Mouse (Mus musculus): ENCODE measurements at regions not wholly inside any gene's neighbourhood (a gene's known extent, or its start where the extent isn't known, plus 50 kb on each side); places are given as distances from the start of the nearest gene placed in this dataset.

- TF ChIP-seq MYOD1 (IDR thresholded peaks at IDR 0.05; ENCODE audit: control insufficient read depth in 1 of 3, insufficient read length in 2 of 3, low read depth in 2 of 3): no peak
- TF ChIP-seq E2F4 (IDR thresholded peaks at IDR 0.05; ENCODE audit: insufficient read depth): no peak
- TF ChIP-seq POLR2A (IDR thresholded peaks at IDR 0.05; ENCODE audit: insufficient read length, low read depth): no peak
- no peak for TF ChIP-seq POLR2AphosphoS2 (IDR thresholded peaks at IDR 0.05; ENCODE audit: insufficient read length, low read depth)
- no peak for TF ChIP-seq MAX (IDR thresholded peaks at IDR 0.05; ENCODE audit: low read depth)
- TF ChIP-seq TCF12 (IDR thresholded peaks at IDR 0.05; ENCODE audit: insufficient read depth, poor library complexity, severe bottlenecking): no peak
- no peak for TF ChIP-seq CEBPB (IDR thresholded peaks at IDR 0.05; ENCODE audit: insufficient read depth, poor library complexity, severe bottlenecking)
- TF ChIP-seq USF1 (IDR thresholded peaks at IDR 0.05; ENCODE audit: low read depth): no peak
Measured at GRCm38 (mm10) chr6:67160564-67160963, 77.4 kb upstream of the Serbp1 start.
